Mouse (Mus musculus) neural tube, embryonic 12.5 days (tissue): ENCODE measurements at regions not wholly inside any gene's neighbourhood (a gene's known extent, or its start where the extent isn't known, plus 50 kb on each side); places are given as distances from the start of the nearest gene placed in this dataset.

Experiments
- ATAC-seq: fragments of 200-750 bp; cut with Nextera tagmentation; 2 replicates; pipeline ENCODE4 v1.8.0; 2017; ENCODE audit warnings: low read depth, mild to moderate bottlenecking, moderate TSS enrichment, moderate library complexity; ENCODE audit not compliant: low FRiP score
- H3K27ac ChIP-seq: fragments of 300-500 bp; sonication (generic); 2 replicates; pipeline ENCODE4 v1.5.1; 2016
- H3K27me3 ChIP-seq: fragments of 300-500 bp; sonication (generic); replicated peaks from 2 replicates; pipeline ENCODE4 v1.6.1; 2016; ENCODE audit warnings: mild to moderate bottlenecking
- H3K36me3 ChIP-seq: fragments of 300-500 bp; sonication (generic); 2 replicates; pipeline ENCODE4 v1.6.1; 2016; ENCODE audit warnings: mild to moderate bottlenecking
- H3K4me1 ChIP-seq: fragments of 300-500 bp; sonication (generic); 2 replicates; pipeline ENCODE4 v1.6.1; 2016
- H3K4me2 ChIP-seq: fragments of 300-500 bp; sonication (generic); replicated peaks from 2 replicates; pipeline ENCODE4 v1.6.1; 2016; ENCODE audit warnings: mild to moderate bottlenecking
- H3K4me3 ChIP-seq: fragments of 300-500 bp; sonication (generic); 2 replicates; pipeline ENCODE4 v1.5.1; 2016
- H3K9ac ChIP-seq: fragments of 300-500 bp; sonication (generic); 2 replicates; pipeline ENCODE4 v1.6.1; 2016; ENCODE audit warnings: mild to moderate bottlenecking
- H3K9me3 ChIP-seq: fragments of 300-500 bp; sonication (generic); 2 replicates; pipeline ENCODE4 v1.6.1; 2016; ENCODE audit warnings: mild to moderate bottlenecking
- WGBS: fragments of 180-500 bp; shearing (Covaris S2); methylation state at CpG from one replicate; pipeline ENCODE4 v1.1.7; 2016; 5-methylcytosine and 5-hydroxymethylcytosine counted together

DNA sequence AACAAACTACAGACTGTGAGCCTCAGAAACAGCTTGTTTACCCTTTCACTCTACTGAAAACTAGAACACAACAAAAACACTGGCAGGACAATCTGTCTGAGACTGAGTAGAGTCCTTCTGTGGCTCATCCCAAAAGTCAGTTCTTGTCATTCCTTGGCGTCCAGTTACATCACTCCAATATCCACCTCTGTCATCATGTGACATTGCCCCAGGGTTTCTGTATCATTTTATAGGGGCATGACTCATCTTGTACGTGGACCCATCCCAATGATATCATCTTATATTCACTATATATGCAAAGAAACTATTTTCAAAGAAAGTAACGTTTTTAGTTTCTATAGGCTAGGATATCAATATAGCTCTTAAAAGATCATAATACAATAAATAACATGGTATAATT, 152.3 kb downstream of the Dkk2 start:
- H3K9ac ChIP-seq: no peak overlapping the region
- no peak for ATAC-seq
- no peak overlapping the region for H3K4me2 ChIP-seq
- H3K4me3 ChIP-seq: no peak overlapping the region
- 84% methylated on average over 3 of the region's 3 CpGs for WGBS
- no peaks in the 10 kb centered on the region for H3K4me1 ChIP-seq
- no peaks in the 10 kb centered on the region for H3K27me3 ChIP-seq
- H3K36me3 ChIP-seq: no peaks in the 10 kb centered on the region
- no peaks in the 10 kb centered on the region for H3K9me3 ChIP-seq
- H3K27ac ChIP-seq: no peak overlapping the region

DNA sequence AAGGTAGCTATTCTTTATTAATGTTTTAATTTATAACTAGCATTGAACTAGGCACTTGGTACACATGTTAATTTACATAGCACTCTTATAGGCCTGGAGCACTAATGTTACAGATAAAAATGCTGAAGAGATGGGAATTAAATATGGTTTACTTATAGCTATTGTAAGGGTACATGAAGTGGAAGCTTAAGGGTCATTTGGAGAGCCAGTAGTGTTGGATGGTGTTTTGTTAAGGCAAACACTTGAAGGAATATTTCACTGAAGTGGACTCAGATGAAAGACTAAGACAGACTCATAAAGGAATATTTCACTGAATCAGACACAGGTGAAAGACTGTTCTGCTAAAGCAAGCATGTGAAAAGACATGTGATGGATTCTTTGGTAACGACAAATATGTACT, 172.7 kb downstream of the Dkk2 start:
- no peak overlapping the region for H3K4me3 ChIP-seq
- H3K36me3 ChIP-seq: no peaks in the 10 kb centered on the region
- no peaks in the 10 kb centered on the region for H3K9me3 ChIP-seq
- WGBS: 77% methylated on average over 1 of the region's 1 CpGs
- no peak overlapping the region for H3K4me2 ChIP-seq
- no peak for ATAC-seq
- H3K9ac ChIP-seq: no peak overlapping the region
- no peaks in the 10 kb centered on the region for H3K4me1 ChIP-seq
- no peak overlapping the region for H3K27ac ChIP-seq
- no peaks in the 10 kb centered on the region for H3K27me3 ChIP-seq

DNA sequence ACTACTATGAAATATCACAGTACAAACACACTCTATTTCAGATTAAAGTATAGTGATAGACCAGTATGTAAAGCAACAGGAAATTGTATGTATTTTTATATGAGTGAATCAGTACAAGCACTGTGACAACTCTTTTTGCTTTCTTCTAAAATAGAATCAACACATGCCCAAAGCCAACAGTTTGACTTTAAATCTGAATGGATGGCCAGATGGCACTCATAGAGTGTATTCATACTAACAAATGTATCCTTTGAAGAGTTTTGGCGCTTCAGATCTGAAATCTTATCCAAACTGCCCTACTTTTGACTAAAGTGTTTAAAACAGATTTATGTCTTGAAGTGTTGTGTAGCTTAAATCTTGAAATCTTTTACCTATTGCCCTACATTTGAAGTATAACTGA, 184.5 kb downstream of the Dkk2 start:
- no peak for ATAC-seq
- Histone ChIP-seq H3K27me3 (no peaks in the 10 kb centered on the region), H3K9ac (no peak overlapping the region), H3K36me3 (no peaks in the 10 kb centered on the region), H3K9me3 (no peaks in the 10 kb centered on the region), H3K27ac (no peak overlapping the region), H3K4me1 (no peaks in the 10 kb centered on the region), H3K4me3 (no peak overlapping the region), H3K4me2 (no peak overlapping the region)
- WGBS: 78% methylated on average over 1 of the region's 1 CpGs

DNA sequence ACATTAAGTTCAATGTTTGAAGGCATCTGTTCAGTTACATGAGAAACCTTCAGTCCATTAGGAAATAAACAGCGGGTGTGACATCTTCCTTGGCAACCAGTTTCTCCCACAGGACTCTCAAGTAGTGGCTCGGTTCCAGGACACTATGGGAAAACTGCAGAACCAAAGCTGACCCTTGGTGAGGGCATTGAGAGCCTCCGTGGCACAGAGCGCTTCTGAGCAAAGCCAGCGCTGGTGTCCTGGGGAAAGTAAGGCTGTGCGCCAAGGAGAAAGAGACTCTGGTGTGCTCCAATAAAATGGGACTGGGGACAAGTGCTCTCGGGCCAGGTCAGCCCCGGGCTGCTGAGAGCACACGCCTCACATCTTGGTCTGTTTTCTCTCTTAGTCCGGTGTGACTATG, 189.7 kb downstream of the Dkk2 start:
- Histone ChIP-seq H3K27ac (no peak overlapping the region), H3K4me2 (no peak overlapping the region), H3K36me3 (no peaks in the 10 kb centered on the region)

DNA sequence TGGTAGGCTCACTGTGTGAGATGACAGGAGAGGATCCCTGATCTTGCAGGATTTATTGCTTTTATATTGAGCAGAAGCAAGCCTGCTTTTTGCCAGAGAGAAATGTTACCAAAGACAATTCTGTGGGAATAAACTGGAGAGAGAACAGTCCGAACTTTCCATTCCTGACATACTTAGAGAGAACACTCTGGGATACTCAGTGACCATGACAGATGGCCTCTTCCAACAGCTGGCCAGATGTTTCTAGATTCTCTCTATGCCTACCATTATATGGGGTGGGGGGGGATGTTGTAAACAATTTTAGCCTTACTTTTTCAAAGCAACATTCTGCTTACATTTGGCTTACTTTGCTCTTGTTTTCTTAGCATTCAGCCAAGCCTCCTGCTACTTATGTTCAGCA, 192.7 kb downstream of the Dkk2 start:
- Histone ChIP-seq H3K4me3 (no peak overlapping the region), H3K27ac (no peak overlapping the region), H3K4me2 (no peak overlapping the region), H3K36me3 (no peaks in the 10 kb centered on the region), H3K9me3 (no peaks in the 10 kb centered on the region), H3K27me3 (no peaks in the 10 kb centered on the region), H3K4me1 (no peaks in the 10 kb centered on the region), H3K9ac (no peak overlapping the region)
- ATAC-seq: no peak
- WGBS: 74% methylated on average over 1 of the region's 1 CpGs

More for the DNA sequence above, 189.7 kb downstream of the Dkk2 start:
- Histone ChIP-seq H3K27me3 (no peaks in the 10 kb centered on the region), H3K4me1 (no peaks in the 10 kb centered on the region), H3K4me3 (no peak overlapping the region), H3K9ac (no peak overlapping the region), H3K9me3 (no peaks in the 10 kb centered on the region)
- 88% methylated on average over 10 of the region's 10 CpGs for WGBS
- no peak for ATAC-seq

DNA sequence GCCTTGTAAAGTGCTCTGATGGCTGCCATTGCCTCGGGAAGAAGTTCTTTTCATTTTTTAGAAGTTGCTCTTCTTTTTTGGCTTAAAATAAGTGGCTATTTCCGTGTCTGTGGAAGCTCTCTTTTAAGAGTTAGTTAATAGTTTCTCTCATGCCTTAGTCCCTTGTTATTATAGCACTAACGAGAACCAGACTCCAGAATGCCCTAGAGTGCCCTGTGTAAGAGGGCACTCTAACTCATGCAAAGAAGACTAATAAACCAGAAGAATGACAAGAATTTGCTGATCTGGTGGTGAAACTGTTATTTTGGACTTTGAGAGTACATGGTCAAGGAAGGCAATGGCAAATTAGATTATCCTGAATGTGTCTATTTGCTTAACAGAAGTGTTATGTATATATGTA, 202.6 kb downstream of the Dkk2 start:
- H3K4me2 ChIP-seq: no peak overlapping the region

DNA sequence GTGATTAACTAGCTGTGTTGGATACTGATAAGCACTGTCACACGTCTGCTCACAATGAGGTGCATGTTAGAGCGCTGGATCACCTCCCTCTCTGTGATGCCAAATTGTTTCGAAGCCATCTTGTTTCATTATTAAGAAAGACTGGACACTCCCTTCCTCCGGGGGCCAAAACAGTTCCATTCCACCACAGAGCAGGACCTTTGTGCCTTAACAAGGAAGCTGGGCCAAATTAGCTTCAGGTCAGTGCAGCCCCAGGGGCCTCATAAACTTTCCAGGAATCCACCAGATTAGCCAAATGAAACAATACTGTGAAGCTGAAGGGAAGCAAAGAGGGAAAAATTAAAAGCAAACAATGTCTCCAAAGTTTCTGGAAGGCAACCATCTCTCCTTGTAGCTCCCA, 241.9 kb downstream of the Dkk2 start:
- no peak for ATAC-seq
- H3K4me1 ChIP-seq: no peaks in the 10 kb centered on the region
- H3K36me3 ChIP-seq: no peaks in the 10 kb centered on the region
- no peak overlapping the region for H3K9ac ChIP-seq
- H3K4me3 ChIP-seq: no peak overlapping the region
- H3K4me2 ChIP-seq: no peak overlapping the region
- no peaks in the 10 kb centered on the region for H3K9me3 ChIP-seq
- H3K27ac ChIP-seq: no peak overlapping the region
- no peaks in the 10 kb centered on the region for H3K27me3 ChIP-seq
- 85% methylated on average over 4 of the region's 4 CpGs for WGBS

More for the DNA sequence above, 202.6 kb downstream of the Dkk2 start:
- 70% methylated on average over 3 of the region's 3 CpGs for WGBS
- H3K36me3 ChIP-seq: no peaks in the 10 kb centered on the region
- no peak overlapping the region for H3K27ac ChIP-seq
- H3K27me3 ChIP-seq: no peaks in the 10 kb centered on the region
- no peak for ATAC-seq
- H3K4me3 ChIP-seq: no peak overlapping the region
- no peaks in the 10 kb centered on the region for H3K4me1 ChIP-seq
- no peak overlapping the region for H3K9ac ChIP-seq
- no peaks in the 10 kb centered on the region for H3K9me3 ChIP-seq

DNA sequence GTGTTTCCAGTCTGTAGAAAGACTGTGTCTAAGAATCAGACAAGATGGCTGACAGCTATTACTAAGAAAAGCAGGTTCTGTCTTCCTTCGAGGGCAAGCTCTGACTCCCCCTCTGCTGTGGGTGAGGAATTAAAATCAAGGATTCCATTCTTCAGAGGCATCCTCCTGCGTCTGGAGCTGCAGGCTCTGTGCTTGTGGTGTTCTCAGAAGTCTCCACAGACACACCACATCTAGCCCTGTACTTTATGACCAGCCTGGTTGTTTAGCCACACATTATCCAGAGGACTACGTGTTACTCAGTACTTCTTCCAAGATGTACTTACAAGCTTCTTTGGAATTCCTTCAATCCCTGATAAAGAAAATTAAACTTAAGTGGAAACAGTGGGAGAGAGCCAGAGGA, 258.5 kb downstream of the Dkk2 start:
- Histone ChIP-seq H3K9me3 (no peaks in the 10 kb centered on the region), H3K4me3 (no peak overlapping the region), H3K27me3 (no peaks in the 10 kb centered on the region), H3K4me2 (no peak overlapping the region), H3K4me1 (no peaks in the 10 kb centered on the region), H3K36me3 (no peaks in the 10 kb centered on the region), H3K9ac (no peak overlapping the region), H3K27ac (no peak overlapping the region)
- 63% methylated on average over 3 of the region's 3 CpGs for WGBS
- no peak for ATAC-seq

DNA sequence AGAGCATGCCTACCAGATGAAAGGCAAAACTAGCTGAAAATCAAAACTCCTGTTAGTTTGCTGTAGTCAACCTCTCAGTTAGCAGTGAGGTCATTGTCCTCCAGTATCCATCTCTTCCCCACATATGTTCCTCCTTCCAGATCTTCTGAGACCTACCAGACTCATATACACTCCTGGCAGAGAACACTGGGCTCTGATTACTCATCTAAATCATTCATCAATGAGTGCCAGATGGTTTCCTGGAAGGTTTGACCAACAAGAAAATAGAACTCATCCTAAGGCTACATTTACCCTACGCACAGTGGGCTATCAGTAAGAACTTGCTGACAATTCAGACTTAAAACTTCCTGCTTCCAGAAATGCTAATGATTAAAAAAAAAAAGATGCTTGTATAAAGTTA, 260.8 kb downstream of the Dkk2 start:
- Histone ChIP-seq H3K9ac (no peak overlapping the region), H3K9me3 (no peaks in the 10 kb centered on the region), H3K4me2 (no peak overlapping the region), H3K27ac (no peak overlapping the region), H3K27me3 (no peaks in the 10 kb centered on the region), H3K36me3 (no peaks in the 10 kb centered on the region), H3K4me3 (no peak overlapping the region), H3K4me1 (no peaks in the 10 kb centered on the region)
- WGBS: 85% methylated on average over 1 of the region's 1 CpGs
- no peak for ATAC-seq

DNA sequence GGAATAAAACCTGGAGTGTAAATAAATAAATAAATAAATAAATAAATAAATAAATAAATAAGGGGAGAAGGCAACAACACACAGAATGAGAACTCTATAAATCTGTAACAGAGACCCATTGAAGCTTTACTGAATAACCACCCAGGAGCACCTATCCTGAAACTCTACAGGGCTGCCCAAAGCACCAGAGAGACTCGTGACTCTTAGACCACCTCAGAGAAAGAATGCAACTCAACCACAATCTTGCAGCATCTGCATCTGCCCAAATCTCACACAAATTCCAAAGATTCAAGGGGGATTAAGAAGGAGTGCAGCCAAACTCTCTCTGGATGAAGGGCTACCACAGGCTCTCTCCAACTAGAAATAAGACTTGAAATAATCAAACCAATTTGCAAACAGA, 264.5 kb downstream of the Dkk2 start:
- Histone ChIP-seq H3K4me1 (no peaks in the 10 kb centered on the region), H3K4me3 (no peak overlapping the region), H3K4me2 (no peak overlapping the region), H3K9me3 (no peaks in the 10 kb centered on the region), H3K9ac (no peak overlapping the region), H3K27ac (no peak overlapping the region), H3K27me3 (no peaks in the 10 kb centered on the region), H3K36me3 (no peaks in the 10 kb centered on the region)
- ATAC-seq: no peak
- WGBS: 81% methylated on average over 1 of the region's 1 CpGs

DNA sequence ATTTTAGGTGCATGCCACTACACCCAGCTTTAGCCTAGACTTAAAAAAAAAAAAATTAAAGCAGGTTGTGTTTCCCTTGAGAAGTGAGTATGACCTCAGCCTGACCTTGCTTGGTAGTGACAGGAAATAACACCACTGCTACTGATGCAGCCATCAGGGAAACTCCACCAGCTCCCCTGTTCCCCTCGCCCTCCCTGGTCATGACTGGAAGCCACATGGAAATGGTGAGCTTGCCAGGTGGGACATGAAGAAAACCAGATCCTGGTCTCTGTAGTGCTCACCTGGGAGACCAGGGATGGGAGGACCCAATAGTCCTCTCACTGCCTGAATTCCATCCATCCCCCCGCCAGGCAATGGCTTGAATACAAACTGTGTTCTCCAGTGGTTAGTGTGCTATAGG, 268.1 kb downstream of the Dkk2 start:
- no peaks in the 10 kb centered on the region for H3K9me3 ChIP-seq
- no peaks in the 10 kb centered on the region for H3K36me3 ChIP-seq
- no peak overlapping the region for H3K4me3 ChIP-seq
- H3K27me3 ChIP-seq: no peaks in the 10 kb centered on the region
- H3K27ac ChIP-seq: no peak overlapping the region
- WGBS: 75% methylated on average over 2 of the region's 2 CpGs
- H3K4me1 ChIP-seq: no peaks in the 10 kb centered on the region
- H3K4me2 ChIP-seq: no peak overlapping the region
- no peak overlapping the region for H3K9ac ChIP-seq
- no peak for ATAC-seq

DNA sequence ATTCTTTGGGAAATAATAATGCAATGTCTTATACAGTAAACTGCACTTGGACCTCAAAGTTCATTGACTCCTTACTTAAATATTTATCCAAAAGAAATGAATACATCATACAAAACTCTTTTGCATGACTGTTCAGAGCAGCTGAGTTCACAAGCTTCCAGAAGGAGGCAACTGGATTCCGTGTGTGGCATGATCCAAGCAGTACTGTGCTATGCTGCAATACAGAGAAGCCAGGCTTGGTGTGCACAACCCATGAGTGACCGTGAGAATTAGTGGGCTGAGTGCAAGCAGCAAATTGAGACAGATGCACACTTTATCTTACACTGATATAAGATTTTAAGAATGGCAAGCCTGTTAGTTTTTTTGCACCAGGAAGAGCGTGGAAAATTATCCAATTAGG, 270.0 kb upstream of the Gimd1 start:
- 95% methylated on average over 3 of the region's 3 CpGs for WGBS
- Histone ChIP-seq H3K9ac (no peak overlapping the region), H3K4me2 (no peak overlapping the region), H3K4me1 (no peaks in the 10 kb centered on the region), H3K4me3 (no peak overlapping the region), H3K27ac (no peak overlapping the region), H3K27me3 (no peaks in the 10 kb centered on the region), H3K9me3 (no peaks in the 10 kb centered on the region), H3K36me3 (no peaks in the 10 kb centered on the region)
- no peak for ATAC-seq

DNA sequence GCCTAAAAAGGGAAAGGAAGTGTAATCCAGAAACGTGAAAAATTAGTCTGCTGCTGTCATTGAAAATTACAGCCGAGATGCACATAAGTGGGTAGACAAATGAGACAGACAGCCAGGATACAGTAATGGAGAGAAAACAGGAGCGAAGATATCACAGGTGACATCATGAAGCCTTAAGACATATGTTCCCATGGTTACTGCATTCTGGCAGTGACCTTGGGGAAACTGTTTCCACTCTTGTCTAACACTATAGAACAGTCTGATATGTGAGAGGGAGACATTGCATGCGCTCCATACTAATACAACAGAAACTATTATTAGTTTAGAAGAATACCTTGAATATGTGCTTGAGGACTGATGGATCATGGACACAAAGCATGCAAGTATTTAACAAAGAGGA, 254.0 kb upstream of the Gimd1 start:
- ATAC-seq: no peak
- no peak overlapping the region for H3K27ac ChIP-seq
- no peaks in the 10 kb centered on the region for H3K9me3 ChIP-seq
- WGBS: 86% methylated on average over 4 of the region's 4 CpGs
- H3K9ac ChIP-seq: no peak overlapping the region
- H3K4me3 ChIP-seq: no peak overlapping the region
- H3K4me2 ChIP-seq: no peak overlapping the region
- H3K4me1 ChIP-seq: no peaks in the 10 kb centered on the region
- H3K27me3 ChIP-seq: no peaks in the 10 kb centered on the region
- H3K36me3 ChIP-seq: no peaks in the 10 kb centered on the region

DNA sequence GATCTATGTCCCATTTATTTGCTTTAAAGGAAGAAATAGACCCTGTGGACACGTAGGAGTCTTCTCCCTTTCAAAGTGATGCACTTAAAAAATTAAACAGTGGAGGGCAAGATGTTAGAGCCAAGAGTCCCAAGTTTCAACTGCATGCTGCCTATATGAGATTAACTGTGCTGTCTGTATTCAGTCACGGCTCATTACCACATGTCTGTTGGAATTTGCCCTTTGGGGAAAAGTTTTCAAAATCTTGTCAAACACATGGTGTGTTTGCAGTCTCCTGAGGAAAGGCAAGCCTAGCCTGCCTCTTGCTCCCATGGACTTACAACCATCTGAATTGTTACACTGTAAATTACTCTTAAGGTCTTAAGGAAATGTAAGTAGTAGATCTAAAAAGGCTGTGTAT, 211.9 kb upstream of the Gimd1 start:
- Histone ChIP-seq H3K4me2 (no peak overlapping the region), H3K9ac (no peak overlapping the region), H3K4me3 (no peak overlapping the region), H3K9me3 (no peaks in the 10 kb centered on the region), H3K27ac (no peak overlapping the region), H3K4me1 (no peaks in the 10 kb centered on the region), H3K36me3 (no peaks in the 10 kb centered on the region), H3K27me3 (no peaks in the 10 kb centered on the region)
- ATAC-seq: no peak
- 63% methylated on average over 2 of the region's 2 CpGs for WGBS
